Mouse (Mus musculus) stomach, embryonic 15.5 days (tissue): ENCODE measurements around the gene Zcchc2. TPM values are rescaled to one million over a fixed set of nuclear protein-coding genes. Genes with fewer than 3 reads are reported as not detected.

Experiments used
- ATAC-seq: fragments of 200-750 bp; cut with Nextera tagmentation; 2 replicates; pipeline ENCODE4 v1.8.0; 2017; ENCODE audit warnings: low read depth, moderate number of reproducible peaks, moderate TSS enrichment; ENCODE audit not compliant: insufficient read depth, low FRiP score
- H3K27ac ChIP-seq: fragments of 300-500 bp; sonication (generic); 2 replicates; pipeline ENCODE4 v1.5.1; 2015; ENCODE audit warnings: mild to moderate bottlenecking, inconsistent platforms
- H3K27me3 ChIP-seq: fragments of 300-500 bp; sonication (generic); replicated peaks from 2 replicates; pipeline ENCODE4 v1.6.1; 2015; ENCODE audit warnings: inconsistent platforms
- H3K36me3 ChIP-seq: fragments of 300-500 bp; sonication (generic); 2 replicates; pipeline ENCODE4 v1.6.1; 2015; ENCODE audit warnings: inconsistent platforms
- H3K4me1 ChIP-seq: fragments of 300-500 bp; sonication (generic); 2 replicates; pipeline ENCODE4 v1.6.1; 2015; ENCODE audit warnings: inconsistent platforms
- H3K4me2 ChIP-seq: fragments of 300-500 bp; sonication (generic); 2 replicates; pipeline ENCODE4 v1.6.1; 2015; ENCODE audit warnings: mild to moderate bottlenecking, inconsistent platforms
- H3K4me3 ChIP-seq: fragments of 300-500 bp; sonication (generic); replicated peaks from 2 replicates; pipeline ENCODE4 v1.5.1; 2015; ENCODE audit warnings: inconsistent platforms
- H3K9ac ChIP-seq: fragments of 300-500 bp; sonication (generic); 2 replicates; pipeline ENCODE4 v1.6.1; 2015; ENCODE audit warnings: inconsistent platforms
- H3K9me3 ChIP-seq: fragments of 300-500 bp; sonication (generic); 2 replicates; pipeline ENCODE4 v1.6.1; 2016; ENCODE audit warnings: inconsistent platforms
- WGBS: fragments of 180-500 bp; shearing (Covaris S2); methylation state at CpG from one replicate; pipeline ENCODE4 v1.1.7; 2015; 5-methylcytosine and 5-hydroxymethylcytosine counted together
- polyA plus RNA-seq: library from polyadenylated mRNA; unstranded; fragments of >200 nt; fragmentation: Nextera tagmentation; extraction: Ambion mirVana; gene quantifications from 2 replicates; pipeline ENCODE4 v1.2.1, GENCODE M21; 2015

Gene Zcchc2
- 2.5 TPM in 2 replicates for polyA plus RNA-seq

DNA sequence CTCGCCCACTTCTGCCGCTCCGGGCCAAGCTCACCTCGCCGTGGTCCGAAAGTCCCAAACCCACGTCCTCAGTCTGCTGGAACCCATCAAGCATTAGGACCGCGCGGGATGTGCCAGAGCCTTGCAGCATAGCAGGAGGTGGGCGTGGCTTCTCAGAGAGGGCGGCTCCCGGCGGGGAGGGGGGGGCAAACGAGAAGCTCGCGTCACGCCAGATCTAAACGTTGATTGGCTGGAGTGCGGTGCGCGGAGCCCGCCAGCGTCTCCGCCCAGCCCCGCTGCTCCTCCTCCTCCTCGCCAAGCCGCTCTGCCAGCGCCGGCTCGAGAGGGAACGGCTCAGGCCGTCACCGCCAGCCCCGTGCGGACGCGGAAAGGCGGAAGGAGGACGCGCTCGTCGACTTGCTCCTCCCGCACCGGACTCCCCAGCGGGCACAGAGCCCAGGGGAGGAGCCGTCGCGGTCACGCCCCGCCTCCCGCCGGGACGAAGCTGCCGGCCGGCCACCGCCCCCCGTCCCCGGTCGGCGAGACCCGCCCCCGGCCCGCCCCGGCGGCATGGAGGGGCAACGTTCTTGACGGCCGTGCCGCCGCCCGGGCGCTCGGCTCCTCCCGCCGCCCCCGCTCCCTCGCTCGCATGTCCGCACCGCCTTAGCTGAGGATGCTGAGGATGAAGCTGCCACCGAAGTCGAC lies at the start of gene Zcchc2:
Gene Zcchc2, plus strand, starts transcription at position 269 of the 684 bp plus-strand sequence.
- under 1% methylated on average over 77 of the region's 83 CpGs for WGBS
- H3K4me1 ChIP-seq = 0 out of 2 replicates have a peak, but pooled peaks cover 11% of the 10 kb centered on the region
- H3K27ac ChIP-seq = peak within 1 kb of the TSS; percentile 97
- peak within 1 kb of the TSS; percentile 81 for H3K4me3 ChIP-seq
- peak within 1 kb of the TSS; percentile 95 for H3K4me2 ChIP-seq
- no peaks in the 10 kb centered on the region for H3K27me3 ChIP-seq
- no peaks in the 10 kb centered on the region for H3K36me3 ChIP-seq
- peak within 1 kb of the TSS; percentile 73 for H3K9ac ChIP-seq
- peak; percentile 95 for ATAC-seq
- H3K9me3 ChIP-seq = no peaks in the 10 kb centered on the region

DNA sequence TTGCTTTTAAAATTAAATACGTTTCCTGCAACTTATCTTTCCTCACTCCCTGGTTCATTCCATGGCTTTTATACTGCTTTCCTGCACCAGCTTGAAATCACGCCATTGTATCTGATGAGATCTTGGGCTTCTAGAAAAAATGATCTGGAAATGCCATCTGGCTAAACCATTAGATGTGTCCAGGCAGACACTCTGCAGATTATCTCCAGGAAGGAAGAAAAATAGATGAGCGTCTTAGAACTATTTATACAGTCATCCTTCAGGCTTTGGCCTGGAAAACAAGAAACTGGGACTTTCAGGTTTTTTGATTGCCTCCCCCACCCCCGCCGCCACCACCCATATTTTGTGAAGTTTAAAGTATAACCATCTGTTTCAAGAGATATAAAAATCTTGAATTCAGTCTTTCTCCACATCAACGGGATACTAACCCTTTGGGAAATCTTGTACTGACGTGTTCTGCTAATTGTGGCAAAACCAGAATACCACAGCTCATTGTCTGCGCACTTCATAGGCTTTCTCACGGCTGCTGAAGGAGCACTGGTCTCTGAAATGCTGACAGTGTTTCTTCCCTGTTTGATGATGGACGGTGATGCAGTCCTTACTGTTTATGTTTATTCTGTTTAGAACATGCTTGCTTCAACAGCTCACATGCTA lies 45.2 kb upstream of the Zcchc2 start:
- H3K4me2 ChIP-seq = no peak overlapping the region
- ATAC-seq = no peak
- H3K9ac ChIP-seq = no peak overlapping the region
- H3K27ac ChIP-seq = no peak overlapping the region
- 63% methylated on average over 10 of the region's 10 CpGs for WGBS
- H3K27me3 ChIP-seq = no peaks in the 10 kb centered on the region
- no peak overlapping the region for H3K4me3 ChIP-seq
- no peaks in the 10 kb centered on the region for H3K9me3 ChIP-seq
- H3K36me3 ChIP-seq = no peaks in the 10 kb centered on the region
- H3K4me1 ChIP-seq = no peaks in the 10 kb centered on the region

DNA sequence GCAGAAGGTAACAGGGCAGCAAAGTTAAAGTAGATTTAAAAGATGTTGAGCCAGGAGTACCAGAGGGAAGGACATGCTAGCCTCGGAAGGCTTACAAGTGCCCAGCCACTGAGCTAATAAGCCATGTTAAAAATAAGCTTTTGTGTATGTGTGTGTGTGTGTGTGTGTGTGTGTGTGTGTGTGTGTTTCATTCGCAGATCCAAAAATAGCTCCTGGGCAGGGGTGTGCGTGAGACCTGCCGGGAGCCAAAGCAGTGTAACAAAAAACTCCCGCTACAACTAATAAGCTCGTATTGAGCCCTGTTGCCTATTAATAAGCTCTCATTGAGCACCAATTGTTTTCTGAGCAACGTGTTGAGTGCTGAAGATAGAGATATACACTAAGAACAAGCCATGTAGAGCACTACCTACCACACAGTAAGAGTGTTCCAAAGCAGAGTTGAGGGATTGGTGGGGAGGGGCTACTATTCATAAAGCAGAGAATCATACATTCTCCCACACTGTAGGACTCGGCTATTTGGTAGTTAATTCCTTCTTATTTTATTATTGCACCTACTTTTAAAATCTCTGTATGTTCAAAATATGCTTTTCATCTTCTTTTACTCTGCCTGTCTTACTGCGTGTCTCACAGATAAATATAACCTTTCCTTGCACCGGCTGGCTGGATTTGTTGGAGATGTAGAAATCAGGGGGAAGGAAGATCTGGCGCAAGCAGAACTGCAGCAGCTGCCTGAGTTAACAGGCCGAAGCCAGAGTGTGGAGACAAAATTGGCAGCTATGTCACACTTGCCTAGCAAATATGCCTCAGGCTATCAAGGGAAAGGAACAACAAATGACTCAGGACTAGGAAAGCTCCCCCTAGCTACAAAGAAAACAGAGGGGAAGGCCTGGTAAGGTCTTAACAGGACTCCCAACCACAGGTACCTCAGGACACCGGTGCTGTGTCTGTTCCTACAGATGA lies 43.3 kb upstream of the Zcchc2 start:
- H3K4me2 ChIP-seq = no peak overlapping the region
- no peaks in the 10 kb centered on the region for H3K9me3 ChIP-seq
- no peak overlapping the region for H3K27ac ChIP-seq
- H3K9ac ChIP-seq = no peak overlapping the region
- H3K4me1 ChIP-seq = no peaks in the 10 kb centered on the region
- no peak for ATAC-seq
- 66% methylated on average over 13 of the region's 13 CpGs for WGBS
- no peak overlapping the region for H3K4me3 ChIP-seq
- H3K27me3 ChIP-seq = no peaks in the 10 kb centered on the region
- H3K36me3 ChIP-seq = no peaks in the 10 kb centered on the region

- WGBS = 79% methylated on average over 6 of the region's 6 CpGs
- H3K4me2 ChIP-seq = no peak overlapping the region
- no peaks in the 10 kb centered on the region for H3K4me1 ChIP-seq
- no peak overlapping the region for H3K9ac ChIP-seq
- H3K36me3 ChIP-seq = no peaks in the 10 kb centered on the region
- no peaks in the 10 kb centered on the region for H3K27me3 ChIP-seq
- ATAC-seq = no peak; the same call in 1 of the 2 replicates
- no peaks in the 10 kb centered on the region for H3K9me3 ChIP-seq
- H3K4me3 ChIP-seq = no peak overlapping the region
- no peak overlapping the region for H3K27ac ChIP-seq
These were observed 41.9 kb upstream of the Zcchc2 start for GRCm38 (mm10) chr1:105948352-105948751.

DNA sequence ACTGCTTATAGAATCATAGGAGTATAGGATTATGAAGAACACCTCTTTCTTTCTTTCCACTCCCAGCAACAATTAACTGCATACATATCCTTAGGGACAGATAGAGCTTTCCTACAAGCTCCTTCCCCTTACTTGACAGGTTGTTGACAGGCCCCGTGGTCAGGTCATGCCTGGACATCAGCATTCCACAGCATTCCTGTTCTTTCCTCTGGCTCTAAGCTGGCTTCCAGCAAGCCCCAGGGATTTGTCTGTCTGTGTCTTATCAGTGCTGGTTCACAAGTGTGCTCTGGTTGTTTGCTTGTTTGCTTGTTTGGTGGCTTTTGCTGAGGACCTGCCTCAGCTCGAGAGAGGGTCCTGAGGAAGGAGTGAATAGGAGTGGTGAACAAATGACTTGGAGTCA lies 36.6 kb upstream of the Zcchc2 start:
- no peak for ATAC-seq
- Histone ChIP-seq H3K9me3 (no peaks in the 10 kb centered on the region), H3K36me3 (no peaks in the 10 kb centered on the region), H3K9ac (no peak overlapping the region), H3K27ac (no peak overlapping the region), H3K27me3 (no peaks in the 10 kb centered on the region), H3K4me3 (no peak overlapping the region), H3K4me1 (no peaks in the 10 kb centered on the region), H3K4me2 (no peak overlapping the region)
- WGBS = 45% methylated on average over 2 of the region's 2 CpGs

- no peak overlapping the region for H3K27ac ChIP-seq
- no peaks in the 10 kb centered on the region for H3K27me3 ChIP-seq
- no peak overlapping the region for H3K9ac ChIP-seq
- H3K4me2 ChIP-seq = no peak overlapping the region
- H3K4me3 ChIP-seq = no peak overlapping the region
- no peaks in the 10 kb centered on the region for H3K36me3 ChIP-seq
- H3K4me1 ChIP-seq = no peaks in the 10 kb centered on the region
- no peak for ATAC-seq
- H3K9me3 ChIP-seq = no peaks in the 10 kb centered on the region
These were observed 36.2 kb upstream of the Zcchc2 start for GRCm38 (mm10) chr1:105954047-105954446.

GRCm38 (mm10) chr1:105956057-105956456 lies 34.1 kb upstream of the Zcchc2 start:
- Histone ChIP-seq H3K36me3 (no peaks in the 10 kb centered on the region), H3K4me1 (no peaks in the 10 kb centered on the region), H3K4me3 (no peak overlapping the region), H3K27ac (no peak overlapping the region), H3K27me3 (no peaks in the 10 kb centered on the region), H3K9me3 (no peaks in the 10 kb centered on the region), H3K9ac (no peak overlapping the region), H3K4me2 (no peak overlapping the region)
- ATAC-seq = no peak
- 90% methylated on average over 5 of the region's 5 CpGs for WGBS

DNA sequence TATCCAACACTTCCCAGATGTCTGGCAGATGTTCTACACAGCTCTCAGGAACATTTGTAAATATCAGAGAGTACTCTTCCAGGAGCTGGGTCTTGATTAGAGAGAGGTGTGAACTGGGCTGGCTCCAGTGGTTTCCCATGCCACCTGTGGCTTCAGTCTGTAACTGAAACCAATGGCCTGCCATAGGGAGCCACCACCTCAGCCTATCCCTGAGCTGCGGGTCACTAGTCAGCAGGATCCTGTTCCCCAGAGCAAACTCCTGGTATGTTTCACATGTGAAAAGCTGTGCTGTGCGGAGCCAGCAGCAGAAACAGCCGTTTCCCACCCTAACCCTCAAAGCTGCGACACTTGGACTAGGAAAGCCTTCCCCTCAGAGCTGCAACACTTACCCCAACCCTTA lies 28.7 kb upstream of the Zcchc2 start:
- Histone ChIP-seq H3K4me3 (no peak overlapping the region), H3K4me1 (no peaks in the 10 kb centered on the region), H3K4me2 (no peak overlapping the region), H3K27me3 (no peaks in the 10 kb centered on the region), H3K27ac (no peak overlapping the region), H3K9me3 (no peaks in the 10 kb centered on the region), H3K9ac (no peak overlapping the region), H3K36me3 (no peaks in the 10 kb centered on the region)
- 76% methylated on average over 4 of the region's 4 CpGs for WGBS
- no peak for ATAC-seq

- no peaks in the 10 kb centered on the region for H3K36me3 ChIP-seq
- no peaks in the 10 kb centered on the region for H3K4me1 ChIP-seq
- H3K27ac ChIP-seq = no peak overlapping the region
- H3K4me2 ChIP-seq = no peak overlapping the region
- H3K9ac ChIP-seq = no peak overlapping the region
- WGBS = 72% methylated on average over 7 of the region's 7 CpGs
- no peak overlapping the region for H3K4me3 ChIP-seq
- ATAC-seq = peak; percentile 50; the same call in 1 of the 2 replicates
- H3K9me3 ChIP-seq = no peaks in the 10 kb centered on the region
- H3K27me3 ChIP-seq = no peaks in the 10 kb centered on the region
These were observed 28.0 kb upstream of the Zcchc2 start for GRCm38 (mm10) chr1:105962084-105962818.

DNA sequence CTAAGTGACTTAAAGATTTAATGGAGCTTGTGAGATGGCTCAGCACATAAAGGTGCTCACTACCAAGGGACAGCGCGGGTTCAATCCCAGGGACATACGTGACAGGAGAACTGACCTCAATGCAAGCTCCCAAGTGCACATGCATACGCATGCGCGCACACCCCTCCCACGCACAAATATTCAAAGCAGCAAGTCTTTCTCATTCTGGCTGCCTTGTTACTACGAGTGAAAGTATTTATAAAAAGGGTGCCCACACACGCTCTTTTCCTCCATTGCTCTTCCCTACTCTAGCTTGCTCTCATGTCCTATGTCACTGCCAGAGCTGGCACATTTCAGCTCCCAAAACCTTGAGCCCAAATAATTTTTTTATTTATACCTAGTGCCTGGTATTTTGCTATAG lies 27.4 kb upstream of the Zcchc2 start:
- Histone ChIP-seq H3K9me3 (no peaks in the 10 kb centered on the region), H3K4me3 (no peak overlapping the region), H3K27me3 (no peaks in the 10 kb centered on the region), H3K36me3 (no peaks in the 10 kb centered on the region), H3K27ac (no peak overlapping the region), H3K9ac (no peak overlapping the region), H3K4me1 (no peaks in the 10 kb centered on the region), H3K4me2 (no peak overlapping the region)
- no peak for ATAC-seq
- 93% methylated on average over 9 of the region's 9 CpGs for WGBS

DNA sequence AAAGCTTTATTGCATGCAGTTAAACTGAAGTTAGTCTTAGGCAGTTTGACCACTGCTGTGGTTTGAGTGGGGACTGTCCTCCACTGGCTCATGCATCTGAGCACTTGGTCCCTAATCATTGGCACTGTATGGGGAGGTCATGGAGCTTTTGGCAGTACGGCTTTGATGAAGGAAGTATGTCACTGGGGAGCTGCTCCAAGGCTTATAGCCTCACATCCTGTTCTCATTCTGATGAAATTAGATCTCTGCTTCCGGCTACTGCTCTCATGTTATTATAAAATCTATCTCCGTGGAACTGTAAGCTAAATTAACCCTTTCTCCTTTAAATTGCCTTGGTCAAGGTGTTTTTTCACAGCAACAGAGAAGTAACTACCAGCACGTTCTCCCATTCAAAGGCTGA lies 25.7 kb upstream of the Zcchc2 start:
- no peaks in the 10 kb centered on the region for H3K4me1 ChIP-seq
- WGBS = 58% methylated on average over 4 of the region's 4 CpGs
- no peaks in the 10 kb centered on the region for H3K27me3 ChIP-seq
- H3K36me3 ChIP-seq = no peaks in the 10 kb centered on the region
- no peak overlapping the region for H3K4me2 ChIP-seq
- H3K9me3 ChIP-seq = no peaks in the 10 kb centered on the region
- ATAC-seq = no peak
- no peak overlapping the region for H3K4me3 ChIP-seq
- H3K27ac ChIP-seq = no peak overlapping the region
- no peak overlapping the region for H3K9ac ChIP-seq
